Mouse (Mus musculus) inflammation-experienced regulatory T-cells, adult 6 months (primary cell): ENCODE measurements at regions not wholly inside any gene's neighbourhood (a gene's known extent, or its start where the extent isn't known, plus 50 kb on each side); places are given as distances from the start of the nearest gene placed in this dataset.

Experiments
- ATAC-seq: one replicate; pipeline ENCODE4 v1.8.0; 2017

GRCm38 (mm10) chr17:72782775-72783174, 53.5 kb upstream of the Ypel5 start:
- ATAC-seq: no peak

DNA sequence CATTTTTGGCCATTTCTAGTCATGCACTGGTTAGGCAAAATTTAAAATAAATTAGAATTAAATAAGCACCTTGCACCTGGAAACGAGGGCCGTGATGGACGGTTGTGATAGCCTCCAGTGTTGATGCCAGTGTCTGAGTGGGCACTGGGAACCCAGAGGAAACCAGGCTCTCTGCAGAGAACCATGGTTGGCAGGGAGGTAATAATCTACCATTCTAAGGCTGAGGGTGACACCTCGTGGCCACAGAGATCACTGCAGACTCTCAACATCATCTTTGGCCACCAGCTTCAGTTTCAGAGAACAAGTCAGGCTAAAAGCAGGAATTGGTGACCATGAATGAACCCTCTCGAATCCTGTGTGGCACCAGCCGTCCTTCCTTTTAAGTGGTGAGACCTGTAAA, 54.5 kb upstream of the Ypel5 start:
- ATAC-seq: peak; percentile 41

DNA sequence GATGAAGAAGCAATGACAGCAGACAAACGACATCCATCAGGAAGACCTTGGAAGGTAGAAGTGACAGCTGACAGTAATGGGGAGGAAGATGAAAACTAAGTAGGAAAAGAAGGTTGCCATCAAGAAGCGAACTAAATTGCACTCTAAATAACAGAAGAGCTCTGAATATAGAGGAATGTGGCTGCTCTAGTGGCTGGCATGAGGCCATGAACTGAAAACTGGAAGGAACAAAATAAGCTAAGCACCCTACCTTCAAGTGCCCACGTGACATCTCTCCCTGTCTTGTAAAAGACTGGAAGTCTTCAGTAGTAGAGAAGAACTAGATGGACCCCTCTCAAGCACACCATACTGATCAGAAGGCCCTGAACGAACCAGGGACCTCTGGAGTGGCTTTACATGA, 68.0 kb upstream of the Ypel5 start:
- no peak for ATAC-seq

GRCm38 (mm10) chr17:72760937-72761336, 75.3 kb upstream of the Ypel5 start:
- ATAC-seq: no peak

GRCm38 (mm10) chr17:72746411-72746810, 89.8 kb upstream of the Ypel5 start:
- no peak for ATAC-seq

DNA sequence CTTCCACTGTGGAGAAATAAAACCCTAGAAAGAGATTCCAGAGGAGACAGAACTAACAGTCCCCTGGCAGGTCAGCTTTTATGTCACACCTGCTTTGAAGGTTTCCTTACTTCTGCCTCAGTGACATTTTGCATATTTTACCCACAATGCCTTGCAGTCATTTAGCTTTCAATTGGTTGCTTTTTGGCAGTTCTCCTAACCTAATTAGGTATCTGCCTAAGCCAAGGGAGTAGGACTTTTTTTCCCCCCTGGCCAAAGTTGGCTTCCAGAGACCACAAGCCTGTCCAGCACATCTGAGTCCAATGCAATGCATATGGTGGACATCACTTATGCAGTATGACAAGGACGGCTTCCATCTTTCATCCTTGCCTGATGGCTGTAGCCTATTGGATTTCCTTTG, 103.2 kb upstream of the Ypel5 start:
- ATAC-seq: no peak

DNA sequence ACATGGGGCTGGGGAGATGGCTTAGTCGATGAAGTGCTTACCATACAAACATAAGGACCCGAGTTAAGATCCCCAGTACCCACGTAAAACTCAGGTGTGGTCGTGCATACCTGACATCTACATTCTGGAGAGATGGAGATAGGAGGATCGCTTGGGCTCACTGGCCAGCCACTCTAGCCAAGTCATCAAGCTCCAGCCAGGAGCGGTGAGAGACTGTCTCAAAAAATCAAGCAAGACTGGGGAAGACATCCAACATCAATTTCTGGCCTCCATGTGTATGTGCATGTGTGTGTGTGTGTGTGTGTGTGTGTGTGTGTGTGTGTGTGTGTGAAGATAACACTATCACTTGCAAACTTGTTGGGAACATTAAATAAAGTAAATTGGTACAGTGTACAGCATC, 104.6 kb upstream of the Ypel5 start:
- no peak for ATAC-seq

GRCm38 (mm10) chr17:72731175-72731574, 105.1 kb upstream of the Ypel5 start:
- no peak for ATAC-seq

DNA sequence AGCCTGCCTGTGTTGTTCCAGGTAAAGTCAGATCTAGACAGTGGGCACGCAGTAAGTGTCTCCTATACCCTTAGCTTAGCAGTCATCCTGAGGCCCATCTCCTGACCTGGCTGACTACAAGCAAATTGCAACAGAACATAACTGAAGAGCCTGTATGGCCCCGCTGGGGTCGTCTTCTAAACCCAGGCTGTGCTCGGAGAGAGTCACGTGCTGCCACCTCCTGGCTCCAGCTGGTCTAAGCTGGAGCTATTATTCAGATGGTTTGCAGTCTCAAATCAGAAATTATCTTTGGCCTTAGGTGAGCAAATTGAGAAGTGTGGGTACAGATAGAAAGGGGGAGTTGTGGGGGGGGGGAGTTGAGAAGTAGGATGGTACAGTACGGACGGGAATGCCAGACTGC, 115.5 kb upstream of the Ypel5 start:
- no peak for ATAC-seq

DNA sequence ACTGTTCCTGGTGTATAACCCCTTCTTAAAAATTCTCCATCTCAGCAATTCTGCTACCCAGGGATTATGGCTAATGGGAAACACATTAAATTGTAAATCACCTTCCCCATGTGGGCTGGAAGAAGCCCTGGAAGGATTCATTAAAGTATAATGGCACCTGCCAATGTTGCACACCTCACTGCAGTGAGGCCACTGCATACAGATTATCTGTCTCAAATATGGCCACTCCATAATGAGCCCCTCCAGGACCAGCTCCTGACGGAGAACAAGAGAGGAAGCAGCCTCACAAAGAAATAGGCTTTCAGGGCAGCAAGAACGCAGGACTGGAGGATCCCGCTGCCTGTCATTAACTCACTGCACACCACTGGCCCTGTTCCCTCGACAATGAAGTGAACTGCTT, 115.2 kb upstream of the Alk start:
- no peak for ATAC-seq

GRCm38 (mm10) chr17:72691630-72692029, 87.2 kb upstream of the Alk start:
- ATAC-seq: no peak

DNA sequence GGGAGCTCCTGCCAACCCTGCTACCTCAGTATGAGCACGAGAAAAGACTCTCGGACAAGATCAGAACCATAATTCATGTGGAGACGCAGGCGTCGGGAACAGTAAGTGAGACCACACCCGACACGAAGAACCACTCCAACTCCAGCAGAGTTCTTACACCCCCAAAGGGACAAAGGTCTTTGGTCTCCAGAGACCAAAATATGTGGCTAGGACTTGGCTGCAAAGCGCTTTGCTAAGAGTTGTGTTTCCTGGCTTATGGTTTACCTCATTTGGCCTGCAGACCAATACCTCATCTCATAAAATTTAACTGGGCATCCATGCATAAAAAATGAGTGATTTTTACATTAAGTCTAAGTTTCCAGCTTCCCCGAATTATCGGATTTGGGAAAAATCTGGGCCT, 85.2 kb upstream of the Alk start:
- ATAC-seq: no peak

DNA sequence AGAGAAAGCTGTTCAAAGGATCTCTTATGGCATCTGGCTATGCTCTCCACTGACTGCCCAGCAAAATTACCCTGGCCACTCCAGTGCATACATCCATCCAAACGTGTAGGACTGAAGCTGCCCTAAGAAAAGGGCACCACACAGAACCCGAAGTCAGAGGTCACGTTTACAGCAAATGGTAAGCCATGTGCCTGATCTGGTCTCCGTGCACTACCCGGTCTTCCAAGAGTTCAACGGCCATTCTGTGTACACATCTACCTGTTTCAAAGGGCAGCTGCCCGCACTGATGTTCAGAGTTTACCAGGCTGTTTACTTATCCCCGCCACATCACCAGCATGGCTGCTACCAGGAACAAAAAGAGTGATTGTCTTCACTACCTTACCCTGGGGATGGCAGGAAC, 84.4 kb upstream of the Alk start:
- no peak for ATAC-seq

DNA sequence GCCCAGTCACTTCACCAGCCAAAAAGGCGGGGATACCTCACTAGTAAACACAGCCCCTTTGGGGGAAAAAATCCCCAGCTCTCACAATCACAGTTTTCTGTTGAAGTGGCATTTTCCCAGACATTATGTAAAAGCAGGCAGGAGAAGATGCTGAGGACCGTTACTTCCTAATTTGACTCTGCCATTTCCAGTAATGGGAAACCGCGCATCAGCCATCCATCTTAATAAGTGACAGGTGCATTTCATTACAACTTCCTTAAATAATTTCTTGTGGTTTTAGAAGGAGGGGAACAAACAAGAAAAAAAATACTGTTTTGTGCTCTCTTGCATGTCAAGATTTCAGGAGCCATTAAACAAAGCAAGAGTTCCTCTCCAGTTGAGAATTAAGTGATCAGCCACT, 70.2 kb upstream of the Alk start:
- no peak for ATAC-seq

- no peak for ATAC-seq
Observed at GRCm38 (mm10) chr17:72672010-72672409, 67.6 kb upstream of the Alk start.

DNA sequence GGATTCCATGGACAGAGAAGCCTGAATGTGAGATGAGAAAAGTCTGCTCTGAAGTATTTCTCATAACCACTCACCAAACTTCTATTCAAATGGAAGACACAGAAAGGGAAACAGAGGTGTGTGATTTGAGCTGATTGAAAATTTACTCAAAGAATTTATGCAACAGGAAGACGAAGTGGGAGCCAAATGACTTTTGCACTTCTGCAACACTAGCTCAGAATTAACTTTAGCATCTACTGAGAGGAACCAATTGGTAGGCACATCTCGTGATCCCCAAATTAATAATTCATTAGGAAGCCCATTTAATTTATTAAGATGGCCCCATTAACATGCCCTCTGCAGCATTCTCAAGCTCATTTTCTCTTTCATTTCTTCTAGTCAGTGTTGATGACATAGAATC, 62.5 kb upstream of the Alk start:
- ATAC-seq: no peak

- ATAC-seq: no peak
Observed at GRCm38 (mm10) chr17:72661678-72662077, 57.3 kb upstream of the Alk start.

DNA sequence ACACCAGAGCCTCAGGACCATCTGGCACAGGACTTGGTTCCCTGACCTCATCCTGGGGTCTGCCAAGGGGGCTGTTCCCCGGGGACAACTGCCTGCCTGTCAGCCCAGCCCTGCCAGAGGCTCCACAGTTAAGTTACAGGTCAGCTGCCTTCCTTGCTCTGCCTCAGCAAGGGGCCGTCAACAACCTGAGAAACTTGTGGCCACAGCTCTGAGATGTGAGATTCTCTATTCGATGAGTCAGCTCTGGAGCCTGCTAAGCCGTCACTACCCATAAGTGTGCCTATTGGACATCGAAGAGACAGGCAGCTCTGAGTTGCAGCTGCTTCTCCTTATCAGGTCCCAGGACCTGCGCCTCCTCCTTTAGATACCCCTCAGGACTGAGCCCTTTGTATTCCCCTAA, 54.3 kb upstream of the Alk start:
- ATAC-seq: no peak

DNA sequence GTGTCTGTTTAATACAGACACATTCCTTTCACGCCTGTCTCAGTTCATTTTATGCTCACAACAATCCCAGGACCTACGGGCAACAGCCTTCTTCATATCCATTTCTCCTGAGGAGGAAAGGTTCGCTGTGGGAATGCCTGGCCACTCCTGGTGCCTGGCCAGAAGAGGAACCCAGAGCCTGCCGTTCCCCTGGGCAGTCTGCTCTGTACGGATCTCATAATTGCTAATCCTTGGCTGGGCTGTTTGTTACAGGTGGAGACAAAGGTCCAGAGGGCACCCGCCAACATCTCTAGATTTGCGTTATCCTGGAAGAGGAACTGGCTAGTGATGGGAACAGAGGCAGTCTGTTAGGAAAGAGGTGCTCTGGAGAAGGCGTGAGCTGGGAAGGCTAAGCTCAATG, 53.4 kb upstream of the Alk start:
- ATAC-seq: no peak
